Mouse (Mus musculus): ENCODE data around the gene Has1.
"Not testable (repeated sequence)": the region's sequence is repeated elsewhere in the genome, so short reads cannot be mapped to it uniquely, and the experiment has no call there.

Has1 gene

DNA sequence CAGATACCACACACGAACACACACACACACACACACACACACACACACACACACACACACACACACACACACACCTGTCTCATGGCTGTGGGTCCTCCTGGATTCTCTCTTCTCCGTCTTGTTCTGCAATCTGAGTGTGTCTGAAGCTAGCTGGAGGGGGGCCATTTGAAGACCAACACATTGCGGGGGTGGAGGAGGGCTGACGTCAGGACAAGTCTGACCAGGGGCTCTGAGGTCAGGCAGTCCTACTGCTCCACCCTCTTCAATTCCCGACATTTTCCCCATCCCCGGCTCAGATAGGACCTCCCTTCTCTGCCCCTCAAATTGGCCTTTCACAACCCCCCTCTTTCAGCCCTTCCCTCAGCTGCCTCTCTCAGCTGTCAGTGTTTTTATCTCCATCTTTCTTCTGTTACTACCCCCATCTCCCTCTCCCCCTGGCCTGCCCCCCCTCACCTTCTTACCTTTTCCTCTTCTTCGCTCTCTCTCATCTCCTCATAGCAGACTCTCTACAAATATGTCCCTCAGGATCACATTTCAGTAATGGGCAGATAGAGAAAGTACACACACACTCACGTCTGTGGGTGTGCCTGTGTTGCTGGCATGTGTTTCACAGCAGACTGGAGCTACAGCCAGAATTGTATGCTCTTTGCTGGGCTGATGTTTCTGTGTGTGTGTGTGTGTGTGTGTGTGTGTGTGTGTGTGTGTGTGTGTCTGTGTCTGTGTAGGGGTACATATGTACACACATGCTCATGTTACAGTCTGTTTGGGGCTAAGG, at the start of gene Has1:
TSS of gene Has1 (minus strand) at position 142 of the 775 bp plus-strand sequence.
- DNase-seq, result no peak

GRCm38 (mm10) chr17:17900768-17901167, 45.8 kb upstream of the Has1 start:
- no peak for DNase-seq

DNA sequence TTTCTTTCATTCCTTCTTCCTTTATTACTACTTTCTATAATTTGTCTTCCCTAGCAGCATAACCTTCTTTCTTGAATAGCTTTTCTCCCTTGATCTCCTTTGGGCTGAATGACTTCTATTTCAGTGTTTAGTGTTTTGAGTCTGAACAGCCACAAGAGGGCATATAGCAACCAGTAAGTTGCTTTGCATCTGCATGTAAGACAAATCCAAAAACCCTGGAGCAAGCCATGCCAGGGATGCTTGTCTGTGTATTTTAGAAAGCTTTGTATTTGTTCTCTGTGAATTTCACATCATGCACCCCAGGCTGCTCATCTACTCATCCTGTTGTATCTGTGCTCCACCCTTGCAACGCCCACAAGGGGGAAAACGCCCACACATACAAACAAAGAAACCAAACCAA, 44.3 kb upstream of the Has1 start:
- no peak for DNase-seq

- DNase-seq, result peak in 1 of 2 experiments; percentile 52
Measured at GRCm38 (mm10) chr17:17896039-17896438, 41.0 kb upstream of the Has1 start.

DNA sequence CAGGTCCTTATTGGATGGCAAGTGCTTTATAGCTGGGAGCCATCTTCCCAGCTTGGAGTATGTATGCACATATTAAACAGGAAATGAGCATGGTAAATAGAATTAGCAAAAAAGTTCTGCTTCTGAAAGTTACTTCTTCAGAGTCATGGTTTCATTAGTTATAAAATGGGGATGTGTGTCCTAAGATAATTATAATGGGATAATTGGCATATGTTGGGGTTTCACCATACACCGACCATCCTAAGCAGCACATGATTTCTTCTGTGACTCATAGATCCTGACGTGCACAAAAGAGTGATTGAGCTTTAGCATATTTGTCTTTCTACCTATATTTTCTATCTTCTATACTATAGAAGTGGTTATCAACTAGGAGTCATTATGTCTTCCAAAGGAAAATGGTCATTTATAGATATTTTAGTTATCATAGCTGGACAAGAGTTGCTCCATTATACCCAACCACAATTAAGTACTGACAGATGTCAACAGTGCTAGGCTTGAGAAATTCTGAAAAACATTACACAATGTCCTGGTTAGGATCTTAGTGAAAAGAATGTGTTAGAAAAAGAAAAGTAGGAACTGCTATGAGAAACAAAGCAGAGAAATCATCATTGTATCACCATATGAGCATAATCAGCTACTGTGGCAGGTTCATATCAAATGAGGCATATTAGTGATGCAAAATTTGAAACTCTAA, 34.9 kb upstream of the Has1 start:
- DNase-seq, result no peak

DNA sequence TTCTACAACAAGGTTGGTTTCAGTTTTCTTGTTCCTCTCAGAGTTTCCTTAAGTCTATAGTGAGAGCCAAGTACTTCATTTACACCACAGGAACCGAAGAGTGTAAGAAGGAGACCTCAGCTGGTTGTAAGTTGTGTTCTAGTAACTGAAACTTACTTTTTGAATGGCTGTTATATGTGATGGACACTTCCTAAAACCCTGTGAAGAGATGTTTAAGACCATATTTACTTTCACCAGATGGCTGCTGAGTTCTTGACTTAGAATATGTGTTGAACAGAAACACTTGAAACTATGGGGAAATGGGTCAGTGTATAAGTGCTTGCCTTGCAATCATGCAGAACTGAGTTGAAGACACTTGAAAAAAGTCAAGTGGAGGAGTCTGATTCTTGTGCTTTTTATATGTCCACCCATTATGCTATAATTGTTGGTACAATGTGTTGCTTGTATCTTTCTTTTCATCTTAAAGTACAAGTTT, 32.8 kb upstream of the Has1 start, which contains the start of the genes Fpr2 and Fpr3:
TSS of gene Fpr2 (plus strand) at position 51 of the 475 bp plus-strand sequence.
TSS of gene Fpr3 (plus strand) at position 79 of the 475 bp plus-strand sequence.
- DNase-seq, result no peak

DNA sequence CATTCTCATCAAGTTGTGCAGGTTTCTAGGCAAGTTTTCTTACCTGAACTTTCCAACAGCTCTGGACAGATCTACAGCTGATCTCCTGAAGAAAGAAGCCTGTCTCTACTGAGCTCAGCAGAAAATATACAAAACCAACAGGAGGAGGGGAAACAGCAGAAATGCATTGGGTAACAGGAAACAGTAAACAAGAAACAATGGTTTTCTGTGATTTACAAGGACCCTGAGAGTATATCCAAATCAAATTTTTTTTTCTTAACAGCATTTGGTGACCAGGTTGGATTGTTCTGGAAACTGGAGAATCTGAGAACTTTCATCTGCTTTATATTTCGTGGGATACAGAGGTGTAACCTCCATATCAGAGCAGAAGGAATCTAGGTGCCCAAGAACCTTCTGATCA, 28.8 kb upstream of the Has1 start, which contains the start of gene Fpr1:
TSS of gene Fpr1 (minus strand) at position 101 of the 400 bp plus-strand sequence.
- no peak for DNase-seq

- no peak for DNase-seq
Measured at GRCm38 (mm10) chr17:17882672-17883071, 27.7 kb upstream of the Has1 start.

DNA sequence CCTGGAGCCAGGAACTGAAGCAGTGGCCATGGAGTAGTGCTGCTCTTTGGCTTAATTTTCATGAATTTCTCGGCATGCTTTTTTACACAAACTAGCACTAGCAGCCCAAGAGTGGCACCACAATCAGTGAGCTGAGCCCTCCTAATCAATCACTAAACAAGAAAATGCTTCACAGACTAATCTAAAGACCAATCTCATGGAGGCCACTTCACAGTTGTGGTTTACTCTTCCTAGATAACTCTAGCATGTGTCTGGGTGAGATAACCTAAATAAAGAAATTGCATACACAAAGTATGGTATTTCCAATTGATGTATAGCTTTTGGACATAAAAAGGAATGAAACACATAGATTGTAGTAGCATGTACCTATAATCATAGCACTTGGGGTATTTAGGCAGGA, 24.3 kb upstream of the Has1 start:
- DNase-seq, result no peak

GRCm38 (mm10) chr17:17871697-17872096, 16.7 kb upstream of the Has1 start:
- no peak for DNase-seq

- no peak for DNase-seq
Measured at GRCm38 (mm10) chr17:17870892-17871550, 16.0 kb upstream of the Has1 start.

DNA sequence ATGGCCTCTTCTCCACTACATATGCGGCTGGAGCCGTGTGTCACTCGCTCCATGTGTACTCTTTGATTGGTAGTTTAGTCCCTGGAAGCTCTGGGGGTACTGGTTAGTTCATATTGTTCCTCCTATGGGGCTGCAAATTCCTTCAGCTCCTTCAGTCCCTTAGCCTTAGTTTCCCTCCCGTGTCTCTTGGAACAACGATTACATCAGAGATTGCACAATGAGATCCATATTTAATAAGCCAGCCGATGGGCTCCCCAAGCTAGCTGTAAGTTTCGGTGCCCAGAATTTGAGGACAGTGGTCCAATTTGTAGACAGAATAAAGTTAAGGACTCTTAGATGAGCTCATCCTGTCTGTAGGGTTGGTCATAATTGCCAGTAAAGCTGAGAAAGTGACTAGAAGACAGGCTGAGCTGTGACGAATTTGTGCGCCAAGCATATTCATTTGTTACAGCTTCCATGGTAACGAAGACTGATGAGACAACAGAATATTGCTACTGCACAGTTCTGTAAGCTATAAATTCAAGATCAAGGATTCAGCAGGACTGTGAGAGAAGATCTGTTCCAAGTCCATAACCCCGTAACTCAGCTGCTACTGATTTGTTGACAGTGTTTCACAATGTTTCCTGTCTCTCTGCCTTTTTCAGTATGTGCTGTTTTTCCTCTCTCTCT, 11.9 kb upstream of the Has1 start:
- no peak for DNase-seq

DNA sequence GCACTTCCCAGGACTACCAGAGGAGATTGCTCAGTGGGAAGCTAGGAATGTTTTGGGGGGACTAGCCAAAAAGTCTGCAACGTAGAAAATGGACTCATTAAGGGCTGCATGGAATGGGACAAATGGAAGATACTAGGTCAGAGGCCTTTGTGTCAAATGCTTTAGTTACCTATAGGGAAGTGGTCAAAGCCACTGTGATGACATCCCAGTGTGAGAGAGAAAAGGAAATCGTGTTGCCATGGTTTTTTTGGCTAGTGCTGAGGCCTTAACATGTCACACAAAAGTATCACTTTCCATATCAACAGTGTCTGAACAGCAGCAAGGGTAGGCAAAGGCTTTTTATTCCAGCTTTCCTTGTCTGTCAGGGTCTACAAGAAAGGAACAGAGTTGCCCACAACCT, 10.2 kb upstream of the Has1 start:
- DNase-seq, result no peak

DNA sequence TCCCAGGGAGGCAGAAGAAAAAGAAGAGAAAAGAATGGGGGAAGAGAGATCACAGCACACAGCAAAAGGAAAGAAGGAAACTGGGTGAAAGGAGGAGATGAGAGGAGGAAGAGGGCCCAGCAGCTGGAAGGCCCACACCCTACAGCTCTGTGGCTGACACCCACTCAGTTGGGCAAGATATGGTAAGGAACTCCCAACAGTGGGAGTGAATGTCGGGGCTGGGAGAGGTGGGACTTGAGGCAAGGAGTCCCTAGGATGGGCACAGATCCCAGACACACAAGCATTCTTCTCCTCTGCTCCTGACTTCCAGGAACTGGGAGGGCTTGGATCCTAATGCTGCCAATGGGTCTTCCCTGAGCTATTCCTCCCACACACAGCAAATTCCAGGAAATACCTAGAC, 7.4 kb upstream of the Has1 start:
- no peak for DNase-seq

- no peak for DNase-seq
Measured at GRCm38 (mm10) chr17:17860110-17860509, 5.1 kb upstream of the Has1 start.

GRCm38 (mm10) chr17:17857446-17857845, 2.4 kb upstream of the Has1 start:
- DNase-seq, result no peak

GRCm38 (mm10) chr17:17856612-17857011, 1.6 kb upstream of the Has1 start:
- DNase-seq, result no peak

DNA sequence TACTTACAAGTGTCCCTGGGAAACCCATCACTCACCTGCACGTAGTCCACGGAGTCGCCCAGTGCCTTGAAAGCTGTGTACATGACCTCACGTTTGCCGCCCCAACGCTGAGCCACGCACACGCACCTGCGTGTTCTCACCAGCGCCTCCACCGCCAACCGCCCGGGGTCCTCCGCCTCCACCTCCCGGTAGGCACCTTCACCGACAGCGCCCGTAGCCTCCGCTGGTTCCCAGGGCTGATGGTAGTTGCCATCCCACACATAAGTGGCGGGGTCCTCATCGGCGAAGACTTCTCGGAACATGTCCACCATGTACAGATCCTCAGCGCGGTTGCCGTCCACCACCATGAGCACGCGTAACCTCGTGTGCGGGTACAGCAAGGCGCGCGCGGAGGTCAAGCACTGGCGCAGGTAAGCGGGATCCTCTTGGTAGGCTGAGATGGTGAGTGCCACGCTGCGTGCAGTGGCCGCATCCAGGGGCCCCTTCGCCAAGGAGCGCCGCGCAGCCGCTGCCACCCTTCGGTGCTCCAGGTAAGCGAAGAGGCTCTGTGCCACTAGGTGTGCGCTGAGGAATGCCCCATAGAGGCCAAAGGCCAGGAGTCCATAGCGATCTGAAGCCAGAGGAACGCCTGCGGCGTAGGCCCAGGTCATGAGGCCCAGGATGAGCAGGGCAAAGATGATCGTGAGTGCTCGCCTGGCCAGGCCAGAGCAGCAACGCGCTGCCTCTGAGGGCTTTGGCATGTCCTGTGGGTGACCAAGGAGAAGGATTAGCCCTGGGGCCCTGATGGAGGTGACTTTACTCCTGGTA, 4.9 kb downstream of the Has1 start:
- DNase-seq, result peak in 1 of 2 experiments; percentile 21

- no peak for DNase-seq
Measured at GRCm38 (mm10) chr17:17848988-17849387, 6.0 kb downstream of the Has1 start.

DNA sequence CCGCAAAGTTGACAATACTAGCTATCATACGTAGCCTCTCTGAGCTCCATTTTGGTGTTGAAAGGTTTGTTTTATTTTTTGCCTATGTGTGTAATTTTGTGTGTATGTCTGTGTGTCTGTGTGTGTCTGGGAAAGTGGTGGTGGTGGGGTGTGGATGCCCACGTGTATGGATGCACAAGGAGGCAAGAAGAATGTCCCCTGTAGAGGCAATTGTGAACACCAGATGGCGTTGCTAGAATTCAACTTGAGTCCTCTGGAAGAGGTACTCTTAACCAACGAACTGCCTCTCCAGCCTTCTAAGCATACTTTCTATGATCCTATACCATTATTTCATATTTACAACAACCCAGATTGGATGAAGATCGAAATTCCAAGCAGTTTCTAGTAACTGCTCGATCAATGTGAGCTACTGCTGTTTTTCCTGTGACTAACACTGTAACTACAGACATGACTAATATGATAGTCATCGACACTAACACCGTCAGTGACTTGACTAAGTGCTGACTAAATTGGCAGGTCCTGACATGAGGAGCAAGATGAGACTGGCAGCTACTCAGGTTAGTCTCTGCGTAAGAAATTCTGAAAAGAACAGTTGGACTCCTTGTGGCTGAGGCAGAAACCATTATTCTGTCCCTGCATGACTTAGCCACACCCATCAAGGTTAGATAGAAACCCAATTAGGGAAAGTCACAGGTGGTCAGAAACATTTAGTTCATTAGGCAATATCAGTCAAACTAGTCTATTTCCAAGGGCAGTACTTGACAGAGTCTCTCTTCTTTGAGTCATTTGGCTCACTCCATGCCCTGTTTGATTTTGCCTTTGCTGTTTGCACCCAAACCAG, 9.6 kb downstream of the Has1 start:
- peak in 1 of 2 experiments; percentile 25 for DNase-seq

GRCm38 (mm10) chr17:17844606-17845005, 10.4 kb downstream of the Has1 start:
- not testable (repeated sequence) for DNase-seq
